8 mouse cellular contexts compared by ENCODE assay signal in genomic region chrX:135009471-135009815, GRCm38 (mm10). TPM values are rescaled to one million over a fixed set of nuclear protein-coding genes. Genes with fewer than 3 reads are reported as not detected.
DNase-seq lines count a peak whose midpoint lies in the region; ATAC-seq and TF ChIP-seq lines count a peak whose summit lies in the region.

No protein-coding gene starts in this region.

- H3K36me3 ChIP-seq in heart, embryonic 15.5 days = no peaks in the 10 kb centered on the region
- peaks cover 0 to 11% of the 10 kb centered on the region in 2 experiments; a peak in 2 of 4 replicates for H3K36me3 ChIP-seq in MEL (ENCODE audit: control insufficient read depth in 1 of 2, insufficient read depth in 2 of 2, low read length in 2 of 2)

- no peak for TF ChIP-seq CTCF in MEL (IDR thresholded peaks at IDR 0.05 in 2 of 3, conservative IDR thresholded peaks at IDR 0.05 in 1 of 3; ENCODE audit: control insufficient read depth in 1 of 3, insufficient read depth in 1 of 3, low read depth in 2 of 3, low read length in 3 of 3, poor library complexity in 1 of 3, severe bottlenecking in 1 of 3)

- WGBS in heart, embryonic 15.5 days = 26% methylated on average over 6 of the region's 6 CpGs

- H3K27me3 ChIP-seq in heart, embryonic 15.5 days = no peaks in the 10 kb centered on the region
- no peaks in the 10 kb centered on the region for H3K27me3 ChIP-seq in MEL (ENCODE audit: control insufficient read depth in 1 of 2, insufficient read depth in 2 of 2, low read length in 2 of 2)

- H3K79me2 ChIP-seq in MEL (ENCODE audit: control insufficient read depth, insufficient read depth, low read length, poor library complexity) = peaks cover 5% of the 10 kb centered on the region; the same call in 1 of the 2 replicates

- H3K4me2 ChIP-seq in heart, embryonic 15.5 days = peak overlapping the region; percentile 59

- 0 out of 4 replicates have a peak, but pooled peaks of 1 of the 2 experiments have one; percentile 15 for TF ChIP-seq EP300 in MEL (IDR thresholded peaks at IDR 0.05; ENCODE audit: low read depth in 1 of 2, low read length in 2 of 2)

- TF ChIP-seq RAD21 in MEL (IDR thresholded peaks at IDR 0.05; ENCODE audit: low read depth, low read length) = no peak

- no peaks in the 10 kb centered on the region; the same call in 1 of the 2 replicates for H3K4me1 ChIP-seq in heart, embryonic 15.5 days (replicated peaks)
- peaks cover 0 to 6% of the 10 kb centered on the region in 2 experiments; a peak in 1 of 4 replicates for H3K4me1 ChIP-seq in MEL (ENCODE audit: control insufficient read depth in 1 of 2, insufficient read depth in 2 of 2, low read length in 2 of 2)

- H3K27ac ChIP-seq in heart, embryonic 15.5 days = peak overlapping the region; percentile 57
- peak overlapping the region; percentile 91 for H3K27ac ChIP-seq in MEL (ENCODE audit: control insufficient read depth, low read depth, low read length)

- no peak for TF ChIP-seq POLR2A in MEL (IDR thresholded peaks at IDR 0.05; ENCODE audit: control insufficient read depth in 1 of 2, insufficient read depth in 1 of 2, low read depth in 1 of 2, low read length in 2 of 2, poor library complexity in 1 of 2)

- H3K4me3 ChIP-seq in heart, embryonic 15.5 days = peak overlapping the region; percentile 66
- peak overlapping the region; percentile 59 to 67 for H3K4me3 ChIP-seq in MEL (ENCODE audit: control insufficient read depth in 1 of 2, insufficient read depth in 1 of 2, low read depth in 2 of 2, low read length in 2 of 2)

- ATAC-seq in heart, embryonic 15.5 days (replicated peaks; ENCODE audit: insufficient number of reproducible peaks, insufficient read depth, low FRiP score, low read depth) = no peak
- peak; percentile 15 for ATAC-seq in granulocyte monocyte progenitor cell, adult 5-6 weeks (replicated peaks; ENCODE audit: poor library complexity, severe bottlenecking)
- ATAC-seq in megakaryocyte progenitor cell, adult 5-6 weeks (replicated peaks; ENCODE audit: poor library complexity) = peak; percentile 18

- DNase-seq in heart, adult 11 months = no peak
- DNase-seq in MEL (ENCODE audit: low read depth, low spot score) = no peak
- no peak for DNase-seq in c-Kit-positive CD71-positive TER-119-positive erythroid progenitor cells, embryonic 14.5 days (ENCODE audit: low spot score)
- DNase-seq in embryo, embryonic 9.5 days (ENCODE audit: extremely low spot score) = no peak
- DNase-seq in ovary, postnatal 36 days (ENCODE audit: low spot score) = no peak

- H3K9ac ChIP-seq in heart, embryonic 15.5 days = no peak overlapping the region
- peak overlapping the region; percentile 81 for H3K9ac ChIP-seq in MEL (ENCODE audit: control insufficient read depth, low read depth, low read length, poor library complexity, severe bottlenecking)

- no peaks in the 10 kb centered on the region for H3K9me3 ChIP-seq in heart, embryonic 15.5 days (replicated peaks)
- H3K9me3 ChIP-seq in MEL (replicated peaks; ENCODE audit: insufficient read depth, low read length) = no peaks in the 10 kb centered on the region

TF ChIP-seq in MEL, 35 proteins besides CTCF, POLR2A, EP300 and RAD21:
- TF ChIP-seq ELF1 (IDR thresholded peaks at IDR 0.05; ENCODE audit: low read depth, low read length) (no peak), TBP (IDR thresholded peaks at IDR 0.05; ENCODE audit: low read depth, low read length) (peak; percentile 30; the same call in 1 of the 2 replicates), MAX (IDR thresholded peaks at IDR 0.05; ENCODE audit: low read length) (peak; percentile 72; the same call in 1 of the 2 replicates), E2F4 (IDR thresholded peaks at IDR 0.05; ENCODE audit: borderline replicate concordance, low read depth, low read length) (peak; percentile 78; the same call in 1 of the 2 replicates), ZC3H11A (IDR thresholded peaks at IDR 0.05; ENCODE audit: low read depth, low read length) (no peak)

RNA-seq across cellular contexts. Expression of gene Zmat1, which starts 0.4 kb away (rescaled TPM):
- polyA plus RNA-seq in heart, embryonic 15.5 days (2015; fragmentation: Nextera tagmentation; extraction: Ambion mirVana) = 7.7 and 9.6 TPM in 2 replicates
- 1.6 and 1.7 TPM in 2 replicates for total RNA-seq in MEL (2012; rRNA removed)
- 1 to 10 TPM in 1 of 2 experiments, not detected in 1; 3.9 TPM for polyA plus RNA-seq in MEL (2012; ENCODE audit: insufficient read depth in 1 of 2, insufficient read length in 2 of 2, low read depth in 1 of 2, low replicate concordance in 2 of 2, missing spikeins in 1 of 2)
- 2.4 and 4.1 TPM in 2 replicates for total RNA-seq in granulocyte monocyte progenitor cell, adult 5-6 weeks (2014; fragmentation: Nextera tagmentation)
- 1.6 and 4.8 TPM in 2 replicates for total RNA-seq in granulocyte monocyte progenitor cell, adult 5-6 weeks (2017)
- total RNA-seq in megakaryocyte progenitor cell, adult 5-6 weeks (2015) = 5.8 and 8.6 TPM in 2 replicates
- total RNA-seq in megakaryocyte progenitor cell, adult 5-6 weeks (2017) = 0.58 and 1.4 TPM in 2 replicates

RNA-seq across cellular contexts. Expression of gene Nxf2, which starts 44.9 kb away (rescaled TPM):
- polyA plus RNA-seq in heart, embryonic 15.5 days (2015; fragmentation: Nextera tagmentation; extraction: Ambion mirVana) = 0.29 and 0.42 TPM in 2 replicates
- total RNA-seq in MEL (2012; rRNA removed) = 0.16 and 0.19 TPM in 2 replicates
- under 1 TPM in 1 of 2 experiments, not detected in 1; 0.50 TPM for polyA plus RNA-seq in MEL (2012; ENCODE audit: insufficient read depth in 1 of 2, insufficient read length in 2 of 2, low read depth in 1 of 2, low replicate concordance in 2 of 2, missing spikeins in 1 of 2)
- total RNA-seq in granulocyte monocyte progenitor cell, adult 5-6 weeks (2014; fragmentation: Nextera tagmentation) = 1.3 and 2.1 TPM in 2 replicates
- total RNA-seq in granulocyte monocyte progenitor cell, adult 5-6 weeks (2017) = 0.36 and 0.90 TPM in 2 replicates
- total RNA-seq in megakaryocyte progenitor cell, adult 5-6 weeks (2015) = 1.7 and 2.2 TPM in 2 replicates
- total RNA-seq in megakaryocyte progenitor cell, adult 5-6 weeks (2017) = 0.54 and 0.98 TPM in 2 replicates
